Mouse (Mus musculus) left cerebral cortex, postnatal 10 days (tissue): ENCODE data around the gene Prc1. TPM values are rescaled to one million over a fixed set of nuclear protein-coding genes. Genes with fewer than 3 reads are reported as not detected.
A peak's percentile ranks its signal among the peaks of the same experiment; 100 is the strongest.

Experiments used
- DNase-seq, 2 experiments: peaks; one replicate each; pipeline ENCODE4 v3.0.0; 2021 to 2022; ENCODE audit warnings: low spot score in 2 of 2, mixed read lengths in 1 of 2; ENCODE audit errors: extremely low spot score in 1 of 2
- intact Hi-C: fragments of 180-260 bp; cut with DNase I; formaldehyde crosslinking; loops from one replicate; pipeline ENCODE4 v1.15.1; 2025
- total RNA-seq, 2 experiments: library from RNA; stranded (reverse); gene quantifications; 2 replicates each; pipeline ENCODE4 v1.2.3; 2021

Gene Prc1
- total RNA-seq, result 1 to 10 TPM; 5.1 to 8.8 TPM

GRCm38 (mm10) chr7:80294062-80294763 is at the start of gene Prc1:
Gene Prc1 (plus strand): TSS chr7:80294450.
- DNase-seq, result peak; percentile 97
- intact Hi-C loops, result no loop called here

- no peak for DNase-seq
- intact Hi-C loops, result no loop called here
These were observed 49.4 kb upstream of the Prc1 start for GRCm38 (mm10) chr7:80244851-80245250.

- intact Hi-C loops, result no loop called here
- DNase-seq, result peak; percentile 96 to 99
These were observed 48.0 kb upstream of the Prc1 start, which contains the start of gene Ttll13 for GRCm38 (mm10) chr7:80246148-80246721. Gene Ttll13 (plus strand): TSS chr7:80246376.

GRCm38 (mm10) chr7:80246859-80247258 is 47.4 kb upstream of the Prc1 start:
- intact Hi-C loops, result no loop called here

DNA sequence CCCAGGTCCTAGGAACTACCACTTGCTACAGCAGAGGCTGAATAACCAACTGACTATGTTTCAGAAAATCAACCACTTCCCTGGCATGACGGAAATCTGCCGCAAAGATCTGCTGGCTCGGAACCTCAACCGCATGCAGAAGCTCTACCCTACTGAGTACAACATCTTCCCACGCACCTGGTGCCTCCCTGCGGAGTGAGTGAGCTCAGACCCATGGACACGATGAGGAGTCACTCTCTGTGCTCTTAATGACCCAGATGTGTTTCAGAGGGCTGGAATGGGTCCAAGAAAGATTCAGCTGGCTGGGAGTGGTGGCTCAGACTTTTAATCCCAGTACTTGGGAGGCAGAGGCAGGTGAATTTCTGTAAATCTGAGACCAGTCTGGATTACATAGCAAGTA is 41.8 kb upstream of the Prc1 start:
- intact Hi-C loops, result no loop called here
- DNase-seq, result no peak

More at GRCm38 (mm10) chr7:80246859-80247258, 47.4 kb upstream of the Prc1 start:
- no peak for DNase-seq

DNA sequence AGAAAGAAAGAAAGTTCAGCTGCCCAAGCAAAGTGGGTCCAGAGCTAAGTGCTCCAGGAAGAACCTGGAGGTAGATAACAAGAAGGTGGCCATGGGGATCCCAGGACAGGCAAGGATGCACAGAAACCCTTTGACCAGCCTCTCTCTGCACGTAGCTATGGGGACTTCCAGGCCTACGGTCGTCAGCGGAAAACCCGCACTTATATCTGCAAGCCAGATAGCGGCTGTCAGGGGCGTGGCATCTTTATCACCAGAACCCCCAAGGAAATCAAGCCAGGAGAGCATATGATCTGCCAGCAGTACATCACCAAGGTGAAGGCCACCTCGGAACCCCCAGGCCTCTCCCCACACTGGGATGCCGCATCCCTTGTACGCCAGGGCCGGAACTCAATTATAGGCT is 41.4 kb upstream of the Prc1 start:
- no peak for DNase-seq
- intact Hi-C loops, result no loop called here

DNA sequence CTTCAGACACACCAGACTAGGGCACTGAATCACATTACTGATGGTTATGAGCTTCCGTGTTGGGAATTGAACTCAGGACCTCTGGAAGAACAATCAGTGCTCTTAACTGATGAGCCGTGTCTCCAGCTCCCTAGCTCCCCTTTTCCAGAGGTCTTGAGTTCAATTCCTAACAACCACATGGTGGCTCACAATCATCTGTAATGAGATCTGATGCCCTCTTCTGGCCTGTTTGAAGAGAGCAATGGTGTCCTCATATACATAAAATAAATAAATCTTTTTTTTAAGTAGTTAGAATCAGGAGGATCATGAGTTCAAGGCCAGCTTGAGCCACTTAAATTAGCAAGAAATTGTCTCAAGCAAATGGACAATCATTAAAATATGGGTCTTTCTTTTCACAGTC is 38.3 kb upstream of the Prc1 start:
- intact Hi-C loops, result no loop called here
- DNase-seq, result no peak

DNA sequence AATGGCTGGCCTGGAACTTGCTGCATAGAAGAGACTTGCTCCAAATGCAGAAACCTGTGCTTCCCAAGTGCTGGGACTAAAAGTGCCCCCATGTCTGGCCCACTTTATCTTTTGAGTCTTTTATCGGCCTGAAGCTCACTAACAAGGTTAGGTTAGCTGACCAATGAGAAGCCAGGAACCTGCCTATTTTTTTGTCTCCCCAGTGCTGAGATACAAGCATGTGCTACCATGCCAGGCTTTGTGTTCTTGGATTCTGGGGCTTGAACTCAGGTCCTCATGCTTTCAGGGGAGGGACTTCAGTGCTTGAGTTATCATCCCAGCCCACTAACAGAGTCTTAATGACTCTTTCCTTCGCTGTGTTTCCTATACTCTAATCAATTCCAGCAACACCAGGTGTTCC is 36.5 kb upstream of the Prc1 start:
- intact Hi-C loops, result no loop called here

DNA sequence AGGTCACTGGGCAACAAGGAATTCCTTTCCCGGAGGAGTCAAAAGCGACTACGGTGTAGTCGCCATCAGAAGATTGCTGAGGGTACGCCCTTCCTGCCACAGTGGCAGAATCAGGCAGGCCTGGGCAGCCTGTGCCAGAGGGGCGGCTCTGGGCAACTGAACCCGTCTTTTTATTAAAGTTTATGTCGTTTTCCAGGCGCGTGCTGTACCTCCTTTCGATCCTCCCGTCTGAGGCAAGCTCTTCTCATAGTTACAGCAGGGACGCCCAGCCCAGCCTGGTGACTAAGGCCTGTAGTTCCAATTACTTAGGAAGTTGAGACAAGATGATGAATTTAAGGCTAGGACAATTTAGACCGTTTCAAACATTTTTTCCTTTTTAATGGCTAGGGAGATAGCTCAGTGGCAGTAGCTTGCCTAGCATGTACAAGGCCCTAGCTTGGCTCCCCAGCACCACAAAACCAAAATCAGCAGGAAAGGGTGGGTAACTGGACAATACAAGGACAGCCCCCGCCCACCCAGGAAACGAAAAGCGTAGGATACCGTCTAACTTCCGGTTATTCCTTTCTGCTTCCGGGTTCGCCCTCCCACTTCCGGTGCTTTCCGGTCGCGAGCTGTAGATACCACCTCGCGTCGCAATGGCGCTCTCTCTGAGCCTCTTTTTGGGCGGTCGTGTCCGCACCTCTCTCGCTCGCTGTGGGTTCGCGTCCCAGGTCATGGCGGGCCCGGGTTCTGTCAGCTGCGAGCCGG is 33.5 kb upstream of the Prc1 start, which contains the start of gene Ngrn:
Gene Ngrn, plus strand, starts transcription at position 591 of the 747 bp plus-strand sequence.
- DNase-seq, result peak; percentile 84 to 92
- intact Hi-C loops, result no loop called here

More for the DNA sequence above, 36.5 kb upstream of the Prc1 start:
- DNase-seq, result no peak

- peak in 1 of 2 experiments; percentile 20 for DNase-seq
- intact Hi-C loops, result no loop called here
These were observed 32.8 kb upstream of the Prc1 start for GRCm38 (mm10) chr7:80261372-80261990.

- DNase-seq, result no peak
- intact Hi-C loops, result no loop called here
These were observed 29.6 kb upstream of the Prc1 start for GRCm38 (mm10) chr7:80264606-80265005.

DNA sequence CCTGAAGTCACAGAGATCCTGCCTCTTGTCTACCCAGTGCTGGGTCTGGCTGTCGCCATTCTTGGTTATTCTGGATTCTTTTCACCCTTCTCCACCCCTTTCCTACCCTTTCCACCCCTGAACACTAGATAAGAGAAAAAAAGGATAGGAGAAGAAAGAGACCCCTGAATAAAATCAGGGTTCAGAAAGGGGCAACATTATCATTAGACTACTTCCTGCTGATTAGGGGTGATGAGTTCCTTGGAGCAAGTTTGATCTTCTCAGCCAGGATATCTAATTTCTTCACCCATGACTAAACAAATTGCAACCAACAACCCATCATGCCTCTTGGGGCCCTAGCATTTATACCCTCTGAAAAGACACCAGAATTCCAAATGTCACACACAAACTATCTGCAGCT is 26.5 kb upstream of the Prc1 start:
- intact Hi-C loops, result no loop called here
- DNase-seq, result no peak

DNA sequence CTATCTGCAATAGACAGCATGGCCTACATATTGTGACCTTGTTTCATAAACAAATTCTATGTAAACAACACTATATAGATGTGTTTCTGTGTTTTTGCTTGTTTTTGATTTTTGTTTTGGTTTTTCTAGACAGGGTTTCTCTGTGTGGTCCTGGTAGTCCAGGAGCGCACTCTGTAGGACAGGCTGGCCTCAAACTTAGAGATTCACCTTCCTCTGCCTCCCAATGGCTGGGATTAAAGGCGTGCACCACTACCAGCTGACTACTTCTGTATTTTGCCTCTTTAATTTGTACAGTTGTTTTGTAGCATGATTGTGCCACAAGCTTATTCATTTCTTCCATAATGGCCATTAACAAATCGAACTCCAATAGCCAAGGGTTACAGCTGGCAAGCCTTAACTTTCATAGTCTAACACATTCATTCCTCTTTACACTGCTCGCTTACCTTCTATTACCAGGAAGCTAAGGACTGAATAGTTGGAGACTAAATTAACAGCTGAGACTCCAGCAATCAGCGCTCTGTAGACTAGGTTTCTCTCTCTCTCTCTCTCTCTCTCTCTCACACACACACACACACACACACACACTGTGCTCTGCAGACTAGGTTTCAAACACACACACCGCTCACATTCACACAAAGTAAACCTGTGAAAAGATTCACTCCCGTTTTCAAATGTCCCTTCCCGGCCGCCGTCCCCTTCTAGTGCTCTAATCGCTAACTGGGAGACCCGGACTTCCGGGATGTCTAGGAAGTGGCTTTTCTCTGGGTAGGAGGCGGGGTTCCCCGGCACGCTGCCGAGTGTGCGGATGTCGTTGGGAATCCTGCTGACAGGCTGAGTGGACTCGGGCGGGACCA is 25.1 kb upstream of the Prc1 start, which contains the start of gene Vps33b:
Gene Vps33b, plus strand, starts transcription at position 753 of the 854 bp plus-strand sequence.
- intact Hi-C loops, result no loop called here
- DNase-seq, result peak; percentile 95 to 98

DNA sequence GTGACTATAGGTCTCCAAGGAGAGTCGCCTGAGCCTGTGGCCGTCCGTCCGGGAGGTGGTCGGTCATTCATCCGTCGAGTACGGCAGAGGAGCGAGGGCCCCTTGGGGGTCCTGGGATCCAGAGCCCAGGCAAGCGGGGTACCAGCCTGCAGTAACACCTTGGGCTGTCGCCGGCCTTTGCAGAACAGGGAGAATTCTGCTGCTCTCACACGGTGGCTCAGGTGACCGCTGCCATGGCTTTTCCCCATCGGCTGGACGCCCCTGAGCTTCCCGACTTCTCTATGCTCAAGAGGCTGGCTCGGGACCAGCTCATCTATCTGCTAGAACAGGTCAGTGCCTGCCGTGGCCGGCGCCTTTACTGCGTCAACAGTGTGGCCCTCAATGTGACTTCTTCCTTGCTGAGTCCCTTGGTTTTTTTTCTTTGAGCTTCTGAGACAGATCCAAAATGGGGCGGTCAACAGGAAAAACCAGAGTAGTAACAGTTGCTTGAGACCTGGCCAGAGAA is 24.4 kb upstream of the Prc1 start:
- DNase-seq, result peak in 1 of 2 experiments; percentile 56
- intact Hi-C loops, result no loop called here

- intact Hi-C loops, result no loop called here
- DNase-seq, result no peak
These were observed 20.8 kb upstream of the Prc1 start for GRCm38 (mm10) chr7:80273456-80273855.

DNA sequence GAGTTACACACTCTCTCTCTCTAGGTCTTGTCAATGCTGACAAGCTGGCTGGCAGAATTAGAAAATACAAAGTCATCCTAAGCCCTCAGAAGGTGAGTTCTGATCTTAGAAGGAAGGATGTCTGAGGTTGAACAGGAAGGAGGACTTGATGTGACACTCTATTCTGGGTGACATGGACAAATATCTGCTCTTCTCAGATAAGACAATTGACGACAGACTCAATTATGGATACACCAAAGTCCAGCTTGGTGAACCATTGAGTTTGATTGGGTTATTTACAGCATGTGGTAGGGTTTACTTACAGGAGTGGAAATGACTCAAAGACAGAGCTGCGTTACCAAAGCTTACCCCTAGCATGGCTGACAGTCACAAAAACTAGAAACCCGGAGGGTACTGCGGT is 17.9 kb upstream of the Prc1 start:
- no peak for DNase-seq
- intact Hi-C loops, result no loop called here

DNA sequence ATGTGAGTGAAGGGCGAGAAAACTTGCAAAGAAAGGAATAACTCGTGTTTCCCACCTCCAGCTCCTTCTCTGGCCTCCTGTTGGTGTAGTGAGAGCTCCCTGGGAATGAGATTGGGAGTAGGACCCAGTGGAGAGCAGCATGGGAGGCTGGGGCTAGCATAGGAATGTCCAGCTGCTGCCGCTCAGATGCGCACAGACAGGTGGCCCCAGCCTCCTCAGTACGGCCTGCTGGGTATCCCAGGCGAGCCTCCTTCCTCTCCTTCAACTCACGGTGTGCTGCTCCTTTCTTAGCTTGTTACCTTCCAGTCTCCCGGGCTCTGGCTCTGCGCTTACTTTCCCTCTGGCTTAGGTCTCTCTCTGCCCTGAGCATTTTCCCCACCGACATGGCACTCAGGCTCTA is 14.2 kb upstream of the Prc1 start:
- no peak for DNase-seq

DNA sequence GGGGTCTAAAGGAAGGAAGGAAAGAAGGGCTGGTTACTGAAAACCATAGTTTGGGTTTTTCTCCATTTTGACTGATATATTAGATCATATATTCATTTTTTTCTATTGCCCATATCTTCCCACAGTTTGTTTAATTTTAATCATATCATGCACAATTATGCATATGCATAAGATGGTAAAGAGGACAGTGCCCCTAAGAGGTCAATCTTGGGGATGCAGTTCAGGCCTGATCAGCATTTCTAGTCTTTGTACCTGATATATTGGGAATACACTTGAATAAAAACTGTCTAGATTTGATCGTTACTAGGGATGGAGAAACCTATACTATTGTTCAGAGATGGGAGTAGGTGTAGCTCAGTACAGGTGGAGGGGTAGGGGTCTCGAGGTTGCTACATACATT is 13.3 kb upstream of the Prc1 start:
- intact Hi-C loops, result no loop called here
- no peak for DNase-seq

More for the DNA sequence above, 14.2 kb upstream of the Prc1 start:
- intact Hi-C loops, result no loop called here
